Mouse (Mus musculus) testis, adult 2 months (tissue): ENCODE measurements around the gene Serpina5.

Source experiments
- CTCF ChIP-seq: fragments of 200-500 bp; IDR thresholded peaks from 2 replicates; pipeline ENCODE4 v1.5.1; 2012; ENCODE audit warnings: low read depth, mild to moderate bottlenecking, inconsistent platforms, low read length, moderate library complexity; ENCODE audit not compliant: control insufficient read depth, insufficient read depth, insufficient replicate concordance
- POLR2A ChIP-seq: fragments of 200-500 bp; IDR thresholded peaks from 2 replicates; pipeline ENCODE4 v1.6.1; 2012; ENCODE audit warnings: low read depth, mild to moderate bottlenecking, inconsistent platforms, low read length, moderate library complexity; ENCODE audit not compliant: control insufficient read depth

DNA sequence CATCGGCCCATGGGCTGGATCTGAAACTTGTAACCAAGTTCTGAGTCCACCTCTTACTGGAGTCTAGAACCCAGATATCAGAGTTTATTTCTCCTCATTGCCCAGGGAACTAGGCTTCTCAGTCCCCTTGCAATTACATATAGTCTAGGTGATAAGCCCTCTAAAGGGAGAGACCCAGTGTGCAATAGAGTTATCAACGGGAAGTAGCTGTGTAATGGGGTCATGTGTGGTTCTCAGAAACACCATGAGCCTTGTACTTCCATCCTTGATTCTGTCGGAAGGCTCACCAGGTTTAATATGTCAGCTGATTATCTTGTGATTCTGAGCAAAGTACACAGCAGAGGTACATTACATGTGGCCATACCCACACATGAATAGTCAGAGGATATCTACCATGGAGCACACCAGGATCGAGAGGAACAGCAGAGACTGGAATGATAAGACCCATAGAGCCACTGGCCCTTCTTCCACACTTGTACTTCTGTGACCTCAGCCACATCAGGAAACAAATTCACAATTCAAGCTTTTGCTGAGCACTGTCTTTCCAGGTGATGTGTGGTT lies 39.7 kb downstream of the Serpina5 start:
- TF ChIP-seq CTCF: no peak
- no peak for TF ChIP-seq POLR2A
